Mouse (Mus musculus): ENCODE data around the gene Rnf227. TPM values are rescaled to one million over a fixed set of nuclear protein-coding genes. Genes with fewer than 3 reads are reported as not detected.

Rnf227 gene
- polyA plus RNA-seq, 3 experiments from 2014 or later: 2.5 to 5.9 (median 4.8) TPM

DNA sequence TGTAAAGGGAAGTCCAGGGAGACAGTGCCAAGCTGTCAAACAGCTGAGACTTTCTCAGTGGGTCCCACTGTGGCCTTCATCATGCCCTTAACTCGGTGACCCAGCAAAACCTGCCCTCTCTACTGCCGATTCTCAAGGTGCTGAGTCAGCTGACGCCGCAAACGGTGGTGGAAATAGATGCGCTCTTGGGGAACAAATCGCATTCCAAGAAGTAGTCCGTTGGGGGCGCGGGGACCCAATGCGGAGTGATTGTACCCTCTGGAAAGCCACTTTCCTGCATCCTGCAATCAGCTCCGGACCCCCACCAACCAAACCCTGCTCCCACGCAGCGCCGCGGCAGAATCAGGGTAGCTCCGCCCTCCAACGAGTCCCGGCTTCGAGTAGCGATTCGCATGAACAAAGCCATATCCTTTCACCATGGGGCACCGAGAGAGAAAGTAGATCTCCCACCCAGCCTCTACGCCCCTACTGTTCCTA is 8.3 kb upstream of the Rnf227 start:
- peak; percentile 84 for ATAC-seq

- ATAC-seq: no peak
These were observed 7.5 kb upstream of the Rnf227 start for GRCm38 (mm10) chr11:69332713-69333253.

GRCm38 (mm10) chr11:69333922-69334321 is 6.3 kb upstream of the Rnf227 start:
- no peak for ATAC-seq

DNA sequence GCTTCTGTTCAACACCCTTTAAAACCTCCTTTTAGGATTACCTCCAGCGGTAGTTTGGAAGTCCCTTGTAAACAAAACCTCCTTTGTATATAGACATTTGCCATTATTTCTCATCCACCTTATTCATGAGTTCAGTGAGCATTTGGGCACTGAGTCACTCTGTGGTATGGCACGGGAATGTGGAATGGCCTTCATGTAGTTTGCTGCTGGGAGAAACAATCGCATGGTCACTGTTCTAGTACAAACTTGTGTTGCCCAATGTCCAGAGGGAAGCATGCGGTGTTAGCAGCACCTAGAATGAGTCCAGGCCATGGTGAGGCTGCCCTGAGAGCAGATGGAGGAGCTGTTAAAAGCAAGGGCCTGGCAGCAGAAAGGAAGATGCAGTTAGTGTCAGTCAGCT is 5.5 kb upstream of the Rnf227 start:
- no peak for ATAC-seq

DNA sequence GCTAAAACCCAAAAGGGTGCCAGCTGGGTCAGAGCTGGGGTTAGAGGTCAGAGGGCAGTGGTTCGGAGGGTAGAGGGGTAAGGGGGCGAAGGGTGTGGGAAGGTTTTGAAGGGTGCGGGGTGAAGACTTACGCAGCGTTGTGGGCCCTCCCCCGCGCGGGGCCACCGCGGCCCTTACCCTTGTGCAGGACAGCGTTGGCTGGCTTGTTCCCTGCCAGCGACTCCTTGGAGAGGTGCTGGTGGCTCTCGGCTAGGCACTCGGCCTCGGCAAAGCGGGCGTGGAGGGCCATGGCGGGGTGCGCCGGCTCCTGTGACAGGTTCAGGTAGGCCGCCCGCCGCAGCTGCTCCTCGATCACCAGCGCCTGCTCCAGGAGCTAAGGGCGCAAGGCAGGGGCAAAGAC is 6.2 kb downstream of the Rnf227 start:
- no peak for ATAC-seq

DNA sequence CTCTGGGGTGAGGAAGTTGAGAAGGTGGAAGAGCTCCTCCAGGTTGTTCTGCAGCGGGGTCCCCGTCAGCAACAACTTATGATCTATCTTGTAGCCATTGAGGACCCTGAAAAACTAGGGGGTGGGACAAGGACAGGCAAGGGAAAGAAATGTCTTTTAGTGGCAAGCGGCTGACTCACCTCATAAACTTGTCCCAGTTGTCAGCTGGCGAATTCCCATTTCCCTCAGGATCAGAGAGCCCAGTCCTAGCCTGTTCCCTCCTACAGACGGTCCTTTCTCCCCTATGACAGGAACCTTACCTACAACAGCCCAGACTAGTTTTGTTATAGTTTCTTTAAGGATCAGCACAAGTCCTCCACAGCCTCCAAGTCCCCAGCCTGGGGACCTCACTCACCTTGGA is 16.3 kb downstream of the Rnf227 start:
- ATAC-seq: no peak

GRCm38 (mm10) chr11:69357690-69358089 is 17.4 kb downstream of the Rnf227 start:
- no peak for ATAC-seq

DNA sequence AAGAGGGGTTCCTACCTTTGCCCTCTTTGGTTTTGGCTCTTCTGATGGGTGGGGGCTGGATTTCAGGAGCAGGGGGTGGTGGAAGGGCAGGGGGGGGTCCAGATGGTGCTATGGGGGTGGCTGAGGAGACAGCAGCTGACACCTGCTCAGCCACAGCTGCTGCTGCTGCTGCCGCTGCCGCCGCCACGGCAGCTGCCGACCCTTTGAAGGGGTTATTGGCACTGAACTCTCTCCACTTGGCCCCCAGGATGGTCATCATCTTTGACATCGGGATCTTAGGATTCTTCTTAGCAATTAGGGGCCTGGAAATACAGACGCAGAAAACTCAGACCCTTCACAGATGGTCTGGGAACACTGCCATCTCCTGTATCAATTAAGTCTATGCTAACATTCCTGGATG is 21.8 kb downstream of the Rnf227 start:
- no peak for ATAC-seq

DNA sequence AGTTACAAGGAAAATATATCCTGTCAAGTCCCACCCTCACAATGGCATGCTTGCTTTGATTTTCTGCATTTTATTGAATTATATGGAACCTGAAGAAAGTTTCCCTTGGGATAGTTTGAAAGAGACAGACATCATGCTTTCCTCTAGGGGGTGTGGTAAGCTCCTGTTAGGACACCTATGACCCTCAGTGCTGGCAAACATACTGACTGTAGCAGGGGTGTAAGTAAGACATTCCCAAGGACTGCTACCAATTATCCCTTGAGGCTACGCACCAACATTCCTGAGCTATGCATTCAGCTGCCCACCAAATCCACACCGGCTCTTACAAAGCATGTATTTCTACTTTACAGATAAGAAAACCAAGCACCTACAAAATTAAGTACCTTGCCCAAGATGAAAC is 22.2 kb downstream of the Rnf227 start:
- no peak for ATAC-seq

- ATAC-seq: no peak
These were observed 24.1 kb downstream of the Rnf227 start for GRCm38 (mm10) chr11:69364376-69364775.

DNA sequence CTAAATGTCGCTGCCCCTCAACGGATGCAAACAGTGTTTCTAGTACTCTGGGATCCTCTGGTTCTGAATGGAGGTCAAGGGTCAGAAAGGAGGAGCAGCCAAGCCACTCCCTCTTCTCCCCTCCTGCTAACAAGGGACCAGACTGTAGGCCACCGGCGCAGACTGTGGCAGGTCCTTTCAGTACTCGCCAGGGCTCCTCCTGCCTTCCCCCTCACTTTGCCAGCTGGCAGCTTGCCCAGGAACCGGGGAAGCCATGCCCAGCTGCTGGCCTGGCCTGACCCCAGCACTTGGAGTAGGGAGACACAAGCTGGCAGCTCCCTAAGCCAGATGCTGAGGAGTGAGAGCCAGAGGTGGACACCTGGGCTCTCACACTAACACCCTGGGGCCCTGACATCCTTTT is 24.6 kb downstream of the Rnf227 start:
- ATAC-seq: no peak

GRCm38 (mm10) chr11:69365722-69366121 is 25.5 kb downstream of the Rnf227 start:
- ATAC-seq: no peak

DNA sequence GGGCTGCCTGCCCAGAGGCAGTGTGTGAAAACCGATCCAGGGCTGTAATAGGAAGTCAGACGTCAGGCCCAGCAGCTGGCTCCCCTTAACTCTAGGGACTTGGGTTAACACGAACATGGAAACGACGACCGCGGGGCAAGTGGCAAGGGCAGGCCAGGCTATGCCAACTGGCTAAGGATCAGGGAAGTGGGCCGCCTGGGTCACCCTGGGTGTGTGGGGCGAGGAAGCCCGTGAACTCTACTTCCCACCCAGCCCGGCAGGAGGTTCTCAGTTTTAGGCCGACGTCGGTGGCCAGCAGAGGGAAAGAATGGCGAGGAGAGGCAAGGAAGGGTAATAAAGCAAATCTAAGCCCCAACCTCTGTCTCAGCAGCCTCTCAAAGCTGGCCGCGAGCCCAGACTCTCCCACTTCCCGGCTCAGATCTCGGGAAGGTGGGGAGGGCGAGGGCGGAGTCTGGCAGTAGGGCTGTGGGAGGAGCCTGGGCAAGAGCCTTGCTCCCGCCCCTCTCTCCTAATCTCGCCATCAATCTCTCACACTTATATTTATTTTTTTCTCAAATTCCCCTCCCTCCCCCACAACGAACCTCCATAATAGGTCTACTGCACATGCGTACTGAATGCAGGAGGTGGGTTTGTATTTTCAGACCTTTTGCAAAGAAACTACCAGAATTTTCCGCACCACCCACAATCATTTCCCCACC is 26.0 kb downstream of the Rnf227 start:
- ATAC-seq: peak; percentile 85

DNA sequence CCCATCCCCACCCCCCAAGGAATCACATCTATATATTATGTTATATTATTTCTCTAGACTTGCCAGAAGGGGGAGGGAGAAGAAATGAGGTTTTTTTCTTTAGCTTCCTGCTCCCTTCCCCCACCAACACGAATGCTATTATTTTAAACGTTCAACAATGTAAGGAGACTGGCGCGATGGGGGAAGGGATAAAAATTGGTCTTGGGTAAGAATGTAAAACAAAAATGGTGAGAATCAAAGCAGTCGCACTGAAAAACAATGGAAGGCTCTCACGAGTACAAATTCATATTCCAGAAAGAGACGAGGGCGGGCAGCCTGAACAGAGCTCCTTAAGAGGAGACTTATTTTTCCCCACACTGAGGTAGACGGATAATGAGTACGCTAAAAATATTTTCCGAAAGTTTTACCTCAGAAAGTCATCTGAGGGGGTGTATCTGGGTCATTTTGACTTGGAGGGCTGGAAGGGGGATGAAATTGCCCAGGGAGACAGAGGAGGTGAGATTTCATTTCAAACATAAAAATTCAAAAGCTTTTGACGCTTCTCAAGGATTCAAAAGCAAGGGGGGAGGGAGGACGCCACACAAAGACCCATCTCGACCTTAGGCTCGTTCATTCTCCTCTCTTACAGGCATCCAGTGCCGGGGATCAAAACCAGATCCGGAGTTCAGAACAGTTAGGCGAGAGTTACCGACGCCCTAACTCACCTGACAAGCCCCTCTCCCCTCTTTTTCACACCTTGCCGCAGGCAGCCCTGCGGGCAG is 26.8 kb downstream of the Rnf227 start:
- ATAC-seq: peak; percentile 4

GRCm38 (mm10) chr11:69367616-69368355 is 27.5 kb downstream of the Rnf227 start:
- no peak for ATAC-seq

DNA sequence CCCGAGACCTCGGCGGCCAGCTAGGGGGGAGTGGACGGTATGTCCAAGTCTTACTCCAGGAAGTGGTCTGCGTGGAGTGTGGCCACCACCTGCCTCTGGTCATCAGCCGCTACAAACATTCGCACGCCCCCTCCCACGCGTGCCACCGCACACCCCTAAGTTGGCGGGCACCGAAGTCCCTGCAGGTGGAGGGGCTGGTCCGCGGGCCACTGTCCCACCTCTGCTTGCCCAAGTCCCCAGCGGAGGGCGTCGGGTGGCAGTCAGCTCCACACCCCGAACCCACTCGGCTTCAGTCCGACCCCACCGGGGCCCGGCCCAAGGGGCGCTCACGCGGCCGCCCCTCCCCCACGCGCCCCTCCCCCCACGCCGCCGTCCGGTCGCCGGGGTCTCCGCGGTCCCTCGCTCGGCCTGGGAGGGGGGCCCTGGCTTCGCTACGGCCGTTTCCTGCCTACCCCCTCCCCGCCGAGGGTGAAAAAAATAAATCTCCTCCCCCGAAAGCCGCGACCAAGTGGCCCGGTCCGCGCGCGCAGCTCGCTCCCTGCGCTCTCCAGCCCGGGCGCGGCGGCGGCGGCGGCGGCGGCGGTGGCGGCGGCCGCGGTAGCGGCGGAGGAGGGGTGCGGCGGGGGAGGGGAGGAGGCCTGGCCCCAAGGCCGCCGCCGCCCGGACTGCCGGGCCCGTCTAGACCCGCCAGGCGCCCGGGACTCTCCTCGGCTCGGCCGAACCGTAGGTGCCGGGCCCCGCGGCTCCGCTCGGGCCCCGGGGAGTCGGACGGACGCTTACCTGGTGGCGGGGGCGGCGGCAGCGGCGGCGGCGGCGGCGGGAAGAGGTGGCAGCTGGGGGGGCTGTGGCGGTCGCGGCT is 28.3 kb downstream of the Rnf227 start:
- ATAC-seq: no peak

GRCm38 (mm10) chr11:69369215-69369989 is 29.1 kb downstream of the Rnf227 start, which contains the start of gene Chd3:
Gene Chd3 (minus strand): TSS chr11:69369406.
- ATAC-seq: no peak

- ATAC-seq: no peak
These were observed 29.9 kb downstream of the Rnf227 start for GRCm38 (mm10) chr11:69369990-69370816.

- ATAC-seq: no peak
These were observed 30.6 kb downstream of the Rnf227 start for GRCm38 (mm10) chr11:69370817-69371215.

DNA sequence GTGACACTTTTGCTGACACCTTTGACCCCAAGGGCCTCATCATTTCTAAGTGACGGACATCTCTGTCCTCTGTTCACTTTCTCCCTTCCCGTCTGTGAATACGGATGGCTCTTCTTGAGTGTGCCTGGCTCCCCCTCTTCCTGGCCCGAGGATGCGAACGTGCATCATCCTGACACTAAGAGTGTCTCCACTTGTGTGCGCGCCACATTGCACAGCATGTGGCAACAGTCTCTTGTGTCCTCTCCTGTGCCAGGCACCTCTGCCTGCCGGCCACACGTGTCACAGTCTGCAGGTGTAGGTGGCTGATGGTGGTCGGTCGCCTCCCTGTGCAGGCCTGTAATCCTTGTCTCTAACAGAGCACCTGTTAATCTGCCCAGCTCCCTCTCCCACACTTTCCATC is 31.3 kb downstream of the Rnf227 start:
- ATAC-seq: no peak

Measured in inflammation-experienced regulatory T-cells, adult 6 months (primary cell).